ENCODE assay signal across 8 mouse cellular contexts in genomic region chr3:146498989-146499388, GRCm38 (mm10). TPM values are rescaled to one million over a fixed set of nuclear protein-coding genes. Genes with fewer than 3 reads are reported as not detected.
DNase-seq lines count a peak whose midpoint lies in the region; ATAC-seq and TF ChIP-seq lines count a peak whose summit lies in the region.

No protein-coding gene starts in this region.

- peaks cover 8% of the 10 kb centered on the region for H3K36me3 ChIP-seq in kidney, embryonic 16.5 days (ENCODE audit: insufficient read depth, low read length)
- peaks cover 6% of the 10 kb centered on the region for H3K36me3 ChIP-seq in hindbrain, embryonic 13.5 days
- peaks cover 8% of the 10 kb centered on the region for H3K36me3 ChIP-seq in midbrain, embryonic 14.5 days (ENCODE audit: control insufficient read depth, insufficient read depth, low read length)

- peak overlapping the region; percentile 98 for H3K9ac ChIP-seq in kidney, embryonic 16.5 days (replicated peaks; ENCODE audit: low read length)
- peak overlapping the region; percentile 82 for H3K9ac ChIP-seq in hindbrain, embryonic 13.5 days
- peak overlapping the region; percentile 73 for H3K9ac ChIP-seq in midbrain, embryonic 14.5 days (replicated peaks; ENCODE audit: low read length)

- H3K4me1 ChIP-seq in kidney, embryonic 16.5 days (ENCODE audit: insufficient read depth, low read length), result peaks cover 27% of the 10 kb centered on the region
- H3K4me1 ChIP-seq in bone marrow, adult 2 months (ENCODE audit: control insufficient read depth, insufficient read depth, low read length), result peaks cover 2% of the 10 kb centered on the region
- H3K4me1 ChIP-seq in hindbrain, embryonic 13.5 days (replicated peaks), result peaks cover 29% of the 10 kb centered on the region
- H3K4me1 ChIP-seq in midbrain, embryonic 14.5 days (ENCODE audit: control insufficient read depth, insufficient read depth, low read length), result peaks cover 17% of the 10 kb centered on the region

- peak overlapping the region; percentile 57 for H3K4me2 ChIP-seq in kidney, embryonic 16.5 days (replicated peaks; ENCODE audit: low read depth, low read length)
- H3K4me2 ChIP-seq in hindbrain, embryonic 13.5 days, result peak overlapping the region; percentile 70
- peak overlapping the region; percentile 70 for H3K4me2 ChIP-seq in midbrain, embryonic 14.5 days (ENCODE audit: low read length)

- TF ChIP-seq CTCF in bone marrow, adult 2 months (IDR thresholded peaks at IDR 0.05; ENCODE audit: control insufficient read depth, insufficient read depth, low read length), result no peak

- H3K9me3 ChIP-seq in kidney, embryonic 16.5 days (ENCODE audit: low read length), result no peaks in the 10 kb centered on the region
- no peaks in the 10 kb centered on the region for H3K9me3 ChIP-seq in hindbrain, embryonic 13.5 days
- no peaks in the 10 kb centered on the region for H3K9me3 ChIP-seq in midbrain, embryonic 14.5 days (ENCODE audit: control insufficient read depth, low read length)

- no peaks in the 10 kb centered on the region for H3K27me3 ChIP-seq in kidney, embryonic 16.5 days (ENCODE audit: insufficient read depth, low read length)
- no peaks in the 10 kb centered on the region for H3K27me3 ChIP-seq in hindbrain, embryonic 13.5 days
- no peaks in the 10 kb centered on the region for H3K27me3 ChIP-seq in midbrain, embryonic 14.5 days (ENCODE audit: control insufficient read depth, insufficient read depth, low read length)

- no peak for DNase-seq in kidney, postnatal 25 days
- no peak for DNase-seq in midbrain, embryonic 14.5 days
- no peak for DNase-seq in ovary, postnatal 14 days (ENCODE audit: low spot score)
- no peak for DNase-seq in urinary bladder, postnatal 4 days (ENCODE audit: low spot score in 2 of 2)

- peak overlapping the region; percentile 95 for H3K4me3 ChIP-seq in kidney, embryonic 16.5 days (ENCODE audit: low read length)
- peak overlapping the region; percentile 72 for H3K4me3 ChIP-seq in bone marrow, adult 2 months (replicated peaks; ENCODE audit: control insufficient read depth, low read depth, low read length)
- H3K4me3 ChIP-seq in hindbrain, embryonic 13.5 days, result peak overlapping the region; percentile 79
- peak overlapping the region; percentile 72 for H3K4me3 ChIP-seq in midbrain, embryonic 14.5 days (replicated peaks; ENCODE audit: low read depth, low read length)

- ATAC-seq in kidney, embryonic 16.5 days (ENCODE audit: low FRiP score, low TSS enrichment), result no peak
- no peak for ATAC-seq in hindbrain, embryonic 13.5 days (ENCODE audit: low FRiP score)
- ATAC-seq in midbrain, embryonic 14.5 days (ENCODE audit: low FRiP score, low TSS enrichment), result no peak
- ATAC-seq in granulocyte monocyte progenitor cell, adult 5-6 weeks (replicated peaks; ENCODE audit: poor library complexity, severe bottlenecking), result no peak

- TF ChIP-seq POLR2A in bone marrow, adult 2 months (IDR thresholded peaks at IDR 0.05; ENCODE audit: borderline replicate concordance, control insufficient read depth, low read depth, low read length), result no peak

- peak overlapping the region; percentile 95 for H3K27ac ChIP-seq in kidney, embryonic 16.5 days (ENCODE audit: low read length)
- peak overlapping the region; percentile 98 for H3K27ac ChIP-seq in bone marrow, adult 2 months (ENCODE audit: control insufficient read depth, insufficient read depth, low read depth, low read length, poor library complexity)
- peak overlapping the region; percentile 70 for H3K27ac ChIP-seq in hindbrain, embryonic 13.5 days
- H3K27ac ChIP-seq in midbrain, embryonic 14.5 days (replicated peaks; ENCODE audit: low read depth, low read length), result peak overlapping the region; percentile 75

- 2% methylated on average over 13 of the region's 13 CpGs for WGBS in kidney, embryonic 16.5 days
- 2% methylated on average over 13 of the region's 13 CpGs for WGBS in bone marrow, adult 2 months
- 5% methylated on average over 13 of the region's 13 CpGs for WGBS in hindbrain, embryonic 13.5 days
- WGBS in midbrain, embryonic 14.5 days, result 4% methylated on average over 13 of the region's 13 CpGs

RNA-seq across cellular contexts. Expression of gene Spata1, which starts 0.6 kb away (rescaled TPM):
- 5.1 and 6.4 TPM in 2 replicates for polyA plus RNA-seq in kidney, embryonic 16.5 days (2015; fragmentation: Nextera tagmentation; extraction: Ambion mirVana)
- 14.4 TPM in 1 of 2 replicates, not detected in the other for polyA plus RNA-seq in bone marrow, adult 2 months (2011; ENCODE audit: insufficient read depth, insufficient read length, low replicate concordance, missing spikeins)
- polyA plus RNA-seq in hindbrain, embryonic 13.5 days (2015; fragmentation: Nextera tagmentation; extraction: Ambion mirVana), result 6.4 and 7.5 TPM in 2 replicates
- 3.1 and 4.6 TPM in 2 replicates for polyA plus RNA-seq in midbrain, embryonic 14.5 days (2014; fragmentation: Nextera tagmentation; extraction: Ambion mirVana)
- 4.6 and 6.4 TPM in 2 replicates for total RNA-seq in granulocyte monocyte progenitor cell, adult 5-6 weeks (2014; fragmentation: Nextera tagmentation)
- 7.9 and 27.0 TPM in 2 replicates for total RNA-seq in granulocyte monocyte progenitor cell, adult 5-6 weeks (2017)

RNA-seq across cellular contexts. Expression of gene Gng5, which starts 0.6 kb away (rescaled TPM):
- 865 and 917 TPM in 2 replicates for polyA plus RNA-seq in kidney, embryonic 16.5 days (2015; fragmentation: Nextera tagmentation; extraction: Ambion mirVana)
- 41.2 and 87.8 TPM in 2 replicates for polyA plus RNA-seq in bone marrow, adult 2 months (2011; ENCODE audit: insufficient read depth, insufficient read length, low replicate concordance, missing spikeins)
- 565 TPM in 2 replicates for polyA plus RNA-seq in hindbrain, embryonic 13.5 days (2015; fragmentation: Nextera tagmentation; extraction: Ambion mirVana)
- 333 and 390 TPM in 2 replicates for polyA plus RNA-seq in midbrain, embryonic 14.5 days (2014; fragmentation: Nextera tagmentation; extraction: Ambion mirVana)
- total RNA-seq in granulocyte monocyte progenitor cell, adult 5-6 weeks (2014; fragmentation: Nextera tagmentation), result 393 and 432 TPM in 2 replicates
- total RNA-seq in granulocyte monocyte progenitor cell, adult 5-6 weeks (2017), result 166 and 178 TPM in 2 replicates

RNA-seq across cellular contexts. Expression of gene Rpf1, which starts 22.2 kb away (rescaled TPM):
- 56.8 and 59.5 TPM in 2 replicates for polyA plus RNA-seq in kidney, embryonic 16.5 days (2015; fragmentation: Nextera tagmentation; extraction: Ambion mirVana)
- polyA plus RNA-seq in bone marrow, adult 2 months (2011; ENCODE audit: insufficient read depth, insufficient read length, low replicate concordance, missing spikeins), result 35.1 and 55.3 TPM in 2 replicates
- 48.9 and 49.6 TPM in 2 replicates for polyA plus RNA-seq in hindbrain, embryonic 13.5 days (2015; fragmentation: Nextera tagmentation; extraction: Ambion mirVana)
- 46.1 and 49.4 TPM in 2 replicates for polyA plus RNA-seq in midbrain, embryonic 14.5 days (2014; fragmentation: Nextera tagmentation; extraction: Ambion mirVana)
- total RNA-seq in granulocyte monocyte progenitor cell, adult 5-6 weeks (2014; fragmentation: Nextera tagmentation), result 60.8 and 77.7 TPM in 2 replicates
- 90.3 and 93.0 TPM in 2 replicates for total RNA-seq in granulocyte monocyte progenitor cell, adult 5-6 weeks (2017)

RNA-seq across cellular contexts. Expression of gene Ctbs, which starts 49.4 kb away (rescaled TPM):
- polyA plus RNA-seq in kidney, embryonic 16.5 days (2015; fragmentation: Nextera tagmentation; extraction: Ambion mirVana), result 14.0 and 17.4 TPM in 2 replicates
- polyA plus RNA-seq in bone marrow, adult 2 months (2011; ENCODE audit: insufficient read depth, insufficient read length, low replicate concordance, missing spikeins), result 0.63 and 3.3 TPM in 2 replicates
- 4.6 and 5.1 TPM in 2 replicates for polyA plus RNA-seq in hindbrain, embryonic 13.5 days (2015; fragmentation: Nextera tagmentation; extraction: Ambion mirVana)
- 3.0 and 3.8 TPM in 2 replicates for polyA plus RNA-seq in midbrain, embryonic 14.5 days (2014; fragmentation: Nextera tagmentation; extraction: Ambion mirVana)
- 4.7 and 10.5 TPM in 2 replicates for total RNA-seq in granulocyte monocyte progenitor cell, adult 5-6 weeks (2014; fragmentation: Nextera tagmentation)
- total RNA-seq in granulocyte monocyte progenitor cell, adult 5-6 weeks (2017), result 7.3 and 10.9 TPM in 2 replicates
